Mouse (Mus musculus): ENCODE results near the gene Casp6. TPM values are rescaled to one million over a fixed set of nuclear protein-coding genes. Genes with fewer than 3 reads are reported as not detected.

Gene Casp6
- total and polyA plus RNA-seq, 3 experiments = 10.4 to 16.9 (median 11.2) TPM

GRCm38 (mm10) chr3:129939058-129939457 is 37.8 kb downstream of the Casp6 start:
- H3K4me1 ChIP-seq (ENCODE audit: control insufficient read depth, insufficient read depth, low read length) = no peaks in the 10 kb centered on the region; the same call in 1 of the 2 replicates
- no peaks in the 10 kb centered on the region for H3K36me3 ChIP-seq (ENCODE audit: control insufficient read depth, insufficient read depth, low read length)
- TF ChIP-seq CTCF (IDR thresholded peaks at IDR 0.05) (no peak), EP300 (IDR thresholded peaks at IDR 0.05; ENCODE audit: insufficient read depth, low read depth, low read length) (no peak), POLR2A (IDR thresholded peaks at IDR 0.05; ENCODE audit: insufficient read depth, low read depth, low read length) (no peak)
- no peak overlapping the region for H3K4me3 ChIP-seq
- no peak for DNase-seq
- H3K9ac ChIP-seq (ENCODE audit: low read depth, low read length) = no peak overlapping the region
- H3K27ac ChIP-seq = no peak overlapping the region
- no peaks in the 10 kb centered on the region for H3K27me3 ChIP-seq (ENCODE audit: control insufficient read depth, insufficient read depth, low read length)
- intact Hi-C loops (cut with DNase I) = no loop called here
- WGBS = 48% methylated on average over 7 of the region's 7 CpGs
- no peaks in the 10 kb centered on the region for H3K79me2 ChIP-seq (replicated peaks; ENCODE audit: control insufficient read depth, insufficient read depth, low read length)

GRCm38 (mm10) chr3:129940780-129941179 is 39.6 kb downstream of the Casp6 start:
- Histone ChIP-seq H3K4me1 (ENCODE audit: control insufficient read depth, insufficient read depth, low read length) (no peaks in the 10 kb centered on the region; the same call in 1 of the 2 replicates), H3K79me2 (replicated peaks; ENCODE audit: control insufficient read depth, insufficient read depth, low read length) (no peaks in the 10 kb centered on the region), H3K36me3 (ENCODE audit: control insufficient read depth, insufficient read depth, low read length) (no peaks in the 10 kb centered on the region), H3K9ac (ENCODE audit: low read depth, low read length) (no peak overlapping the region), H3K4me3 (no peak overlapping the region), H3K27ac (no peak overlapping the region), H3K27me3 (ENCODE audit: control insufficient read depth, insufficient read depth, low read length) (no peaks in the 10 kb centered on the region)
- TF ChIP-seq EP300 (IDR thresholded peaks at IDR 0.05; ENCODE audit: insufficient read depth, low read depth, low read length) = no peak
- no peak for TF ChIP-seq POLR2A (IDR thresholded peaks at IDR 0.05; ENCODE audit: insufficient read depth, low read depth, low read length)
- TF ChIP-seq CTCF (IDR thresholded peaks at IDR 0.05) = no peak
- DNase-seq = no peak
- WGBS = 97% methylated on average over 2 of the region's 2 CpGs
- intact Hi-C loops (cut with DNase I) = no loop called here

DNA sequence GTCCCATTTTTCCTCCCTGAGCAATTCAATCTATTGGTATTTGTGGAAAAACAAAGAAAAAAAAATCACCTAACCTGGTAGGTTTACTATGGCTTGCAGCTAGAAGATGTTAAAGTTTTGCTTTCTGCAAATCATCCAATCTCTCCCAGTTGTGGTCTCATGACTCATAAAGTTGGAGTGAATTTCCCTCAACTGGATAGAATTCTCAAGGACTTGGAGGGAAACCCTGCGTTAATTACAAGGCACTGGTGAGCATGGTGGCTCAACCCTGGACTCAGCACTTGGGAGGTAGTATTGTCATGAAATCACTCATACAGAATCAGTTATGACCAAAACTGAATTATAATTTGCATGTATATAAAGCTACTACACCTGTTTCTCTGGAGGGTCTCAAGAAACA is 40.1 kb downstream of the Casp6 start:
- Histone ChIP-seq H3K9ac (ENCODE audit: low read depth, low read length) (no peak overlapping the region), H3K27me3 (ENCODE audit: control insufficient read depth, insufficient read depth, low read length) (no peaks in the 10 kb centered on the region), H3K4me1 (ENCODE audit: control insufficient read depth, insufficient read depth, low read length) (no peaks in the 10 kb centered on the region; the same call in 1 of the 2 replicates), H3K4me3 (no peak overlapping the region), H3K79me2 (replicated peaks; ENCODE audit: control insufficient read depth, insufficient read depth, low read length) (no peaks in the 10 kb centered on the region), H3K36me3 (ENCODE audit: control insufficient read depth, insufficient read depth, low read length) (no peaks in the 10 kb centered on the region), H3K27ac (no peak overlapping the region)
- WGBS = 88% methylated on average over 1 of the region's 1 CpGs
- no peak for DNase-seq
- intact Hi-C loops (cut with DNase I) = no loop called here
- no peak for TF ChIP-seq CTCF (IDR thresholded peaks at IDR 0.05)
- TF ChIP-seq POLR2A (IDR thresholded peaks at IDR 0.05; ENCODE audit: insufficient read depth, low read depth, low read length) = no peak
- TF ChIP-seq EP300 (IDR thresholded peaks at IDR 0.05; ENCODE audit: insufficient read depth, low read depth, low read length) = no peak

DNA sequence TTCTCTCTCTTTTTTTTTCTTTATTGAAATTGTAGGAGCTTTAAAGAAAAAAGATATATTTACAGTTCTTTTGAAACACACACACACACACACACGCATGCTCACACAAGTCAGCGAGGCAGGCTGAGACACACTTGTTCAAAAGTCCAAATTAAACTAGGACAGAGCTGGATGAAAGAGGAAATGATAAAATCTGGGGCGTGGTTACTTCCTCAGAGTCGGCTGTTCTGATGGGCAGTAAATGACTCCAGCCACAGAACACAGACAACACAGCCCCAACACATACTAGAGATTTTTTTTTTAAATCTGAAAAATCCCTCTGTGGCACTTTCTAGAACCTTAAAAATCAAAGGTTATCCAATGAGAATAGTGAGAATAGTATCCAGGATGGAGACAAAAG is 42.6 kb downstream of the Casp6 start:
- Histone ChIP-seq H3K4me1 (ENCODE audit: control insufficient read depth, insufficient read depth, low read length) (no peaks in the 10 kb centered on the region; the same call in 1 of the 2 replicates), H3K27ac (no peak overlapping the region), H3K9ac (ENCODE audit: low read depth, low read length) (no peak overlapping the region), H3K4me3 (no peak overlapping the region), H3K27me3 (ENCODE audit: control insufficient read depth, insufficient read depth, low read length) (no peaks in the 10 kb centered on the region), H3K36me3 (ENCODE audit: control insufficient read depth, insufficient read depth, low read length) (no peaks in the 10 kb centered on the region), H3K79me2 (replicated peaks; ENCODE audit: control insufficient read depth, insufficient read depth, low read length) (no peaks in the 10 kb centered on the region)
- WGBS = 35% methylated on average over 4 of the region's 4 CpGs
- intact Hi-C loops (cut with DNase I) = no loop called here
- DNase-seq = no peak
- no peak for TF ChIP-seq EP300 (IDR thresholded peaks at IDR 0.05; ENCODE audit: insufficient read depth, low read depth, low read length)
- no peak for TF ChIP-seq POLR2A (IDR thresholded peaks at IDR 0.05; ENCODE audit: insufficient read depth, low read depth, low read length)
- no peak for TF ChIP-seq CTCF (IDR thresholded peaks at IDR 0.05)

GRCm38 (mm10) chr3:129946217-129946914 is 45.1 kb downstream of the Casp6 start:
- WGBS = 60% methylated on average over 5 of the region's 5 CpGs
- TF ChIP-seq EP300 (IDR thresholded peaks at IDR 0.05; ENCODE audit: insufficient read depth, low read depth, low read length) = no peak
- no peak for TF ChIP-seq POLR2A (IDR thresholded peaks at IDR 0.05; ENCODE audit: insufficient read depth, low read depth, low read length)
- TF ChIP-seq CTCF (IDR thresholded peaks at IDR 0.05) = no peak
- intact Hi-C loops (cut with DNase I) = no loop called here

GRCm38 (mm10) chr3:129948359-129948758 is 47.1 kb downstream of the Casp6 start:
- 57% methylated on average over 5 of the region's 5 CpGs for whole genome bisulfite sequencing
- no peak overlapping the region for H3K27ac ChIP-seq

More at GRCm38 (mm10) chr3:129946217-129946914, 45.1 kb downstream of the Casp6 start:
- H3K36me3 ChIP-seq (ENCODE audit: control insufficient read depth, insufficient read depth, low read length) = no peaks in the 10 kb centered on the region
- H3K4me1 ChIP-seq (ENCODE audit: control insufficient read depth, insufficient read depth, low read length) = no peaks in the 10 kb centered on the region; the same call in 1 of the 2 replicates
- H3K9ac ChIP-seq (ENCODE audit: low read depth, low read length) = no peak overlapping the region
- H3K79me2 ChIP-seq (replicated peaks; ENCODE audit: control insufficient read depth, insufficient read depth, low read length) = no peaks in the 10 kb centered on the region
- H3K27ac ChIP-seq = no peak overlapping the region
- H3K27me3 ChIP-seq (ENCODE audit: control insufficient read depth, insufficient read depth, low read length) = no peaks in the 10 kb centered on the region
- no peak for DNase-seq
- no peak overlapping the region for H3K4me3 ChIP-seq

More at GRCm38 (mm10) chr3:129948359-129948758, 47.1 kb downstream of the Casp6 start:
- no peak overlapping the region for H3K4me3 ChIP-seq
- DNase-seq = peak in 1 of 2 experiments; percentile 44
- no peaks in the 10 kb centered on the region for H3K79me2 ChIP-seq (replicated peaks; ENCODE audit: control insufficient read depth, insufficient read depth, low read length)
- intact Hi-C loops (cut with DNase I) = no loop called here
- no peak overlapping the region for H3K9ac ChIP-seq (ENCODE audit: low read depth, low read length)
- no peaks in the 10 kb centered on the region; the same call in 1 of the 2 replicates for H3K4me1 ChIP-seq (ENCODE audit: control insufficient read depth, insufficient read depth, low read length)
- no peaks in the 10 kb centered on the region for H3K27me3 ChIP-seq (ENCODE audit: control insufficient read depth, insufficient read depth, low read length)
- no peaks in the 10 kb centered on the region for H3K36me3 ChIP-seq (ENCODE audit: control insufficient read depth, insufficient read depth, low read length)
- TF ChIP-seq CTCF (IDR thresholded peaks at IDR 0.05) (no peak), EP300 (IDR thresholded peaks at IDR 0.05; ENCODE audit: insufficient read depth, low read depth, low read length) (no peak), POLR2A (IDR thresholded peaks at IDR 0.05; ENCODE audit: insufficient read depth, low read depth, low read length) (no peak)

Measured in heart, adult 2 months (tissue).